Mouse (Mus musculus) E14TG2a.4 (cell line): ENCODE measurements around the gene Irf2bp2.

Source experiments
- CTCF ChIP-seq: conservative IDR thresholded peaks from 2 replicates; pipeline ENCODE4 v1.5.1; 2014; ENCODE audit warnings: low read length
- NANOG ChIP-seq: IDR thresholded peaks from 2 replicates; pipeline ENCODE4 v1.6.1; 2014; ENCODE audit warnings: borderline replicate concordance, low read length, mixed read lengths
- POU5F1 ChIP-seq: IDR thresholded peaks from 2 replicates; pipeline ENCODE4 v1.6.1; 2014; ENCODE audit warnings: low read length, borderline replicate concordance

- TF ChIP-seq CTCF (no peak), NANOG (no peak), POU5F1 (no peak)
Measured at GRCm38 (mm10) chr8:126592381-126592770, 1.4 kb downstream of the Irf2bp2 start.
